Mouse (Mus musculus) heart, embryonic 16.5 days (tissue): ENCODE results near the gene Slc25a12. TPM values are rescaled to one million over a fixed set of nuclear protein-coding genes. Genes with fewer than 3 reads are reported as not detected.

Experiments
- ATAC-seq: fragments of 200-750 bp; cut with Nextera tagmentation; replicated peaks from 2 replicates; pipeline ENCODE4 v1.8.0; 2017; ENCODE audit warnings: moderate number of reproducible peaks; ENCODE audit not compliant: insufficient read depth, low FRiP score; ENCODE audit errors: extremely low read depth
- H3K27ac ChIP-seq: fragments of 300-500 bp; sonication (generic); 2 replicates; pipeline ENCODE4 v1.5.1; 2014; ENCODE audit warnings: mild to moderate bottlenecking, low read length, control low read depth, moderate library complexity
- H3K27me3 ChIP-seq: fragments of 300-500 bp; sonication (generic); 2 replicates; pipeline ENCODE4 v1.6.1; 2014; ENCODE audit warnings: low read length, mixed read lengths; ENCODE audit not compliant: control insufficient read depth, insufficient read depth
- H3K36me3 ChIP-seq: fragments of 300-500 bp; sonication (generic); 2 replicates; pipeline ENCODE4 v1.6.1; 2014; ENCODE audit not compliant: control insufficient read depth, insufficient read depth
- H3K4me1 ChIP-seq: fragments of 300-500 bp; sonication (generic); 2 replicates; pipeline ENCODE4 v1.6.1; 2014; ENCODE audit warnings: low read length, mixed read lengths; ENCODE audit not compliant: control insufficient read depth, insufficient read depth
- H3K4me2 ChIP-seq: fragments of 300-500 bp; sonication (generic); 2 replicates; pipeline ENCODE4 v1.6.1; 2014; ENCODE audit warnings: low read depth, mild to moderate bottlenecking, control low read depth, low read length
- H3K4me3 ChIP-seq: fragments of 300-500 bp; sonication (generic); 2 replicates; pipeline ENCODE4 v1.5.1; 2014; ENCODE audit warnings: mild to moderate bottlenecking, control low read depth, low read length
- H3K9ac ChIP-seq: fragments of 300-500 bp; sonication (generic); 2 replicates; pipeline ENCODE4 v1.6.1; 2014; ENCODE audit warnings: low read length, control low read depth
- H3K9me3 ChIP-seq: fragments of 300-500 bp; sonication (generic); replicated peaks from 2 replicates; pipeline ENCODE4 v1.6.1; 2016; ENCODE audit warnings: low read length; ENCODE audit not compliant: control insufficient read depth
- WGBS: fragments of 180-500 bp; shearing (Covaris S2); extraction: QIAGEN DNeasy Blood & Tissue Kit; methylation state at CpG from one replicate; pipeline ENCODE4 v1.1.7; 2014; 5-methylcytosine and 5-hydroxymethylcytosine counted together
- polyA plus RNA-seq: library from polyadenylated mRNA; unstranded; fragments of >200 nt; fragmentation: Nextera tagmentation; extraction: Ambion mirVana; gene quantifications from 2 replicates; pipeline ENCODE4 v1.2.1, GENCODE M21; 2015

Gene Slc25a12
- polyA plus RNA-seq, 1 experiment from 2014 or later: 126 TPM

- ATAC-seq: peak; percentile 17; the same call in 1 of the 2 replicates
- H3K4me1 ChIP-seq: peaks cover 24% of the 10 kb centered on the region
- peak overlapping the region; percentile 48 for H3K9ac ChIP-seq
- peak overlapping the region; percentile 38 for H3K4me2 ChIP-seq
- H3K36me3 ChIP-seq: no peaks in the 10 kb centered on the region; the same call in 1 of the 2 replicates
- H3K4me3 ChIP-seq: no peak overlapping the region
- H3K27ac ChIP-seq: peak overlapping the region; percentile 85
- no peaks in the 10 kb centered on the region for H3K9me3 ChIP-seq
- H3K27me3 ChIP-seq: no peaks in the 10 kb centered on the region
- 54% methylated on average over 10 of the region's 10 CpGs for WGBS
These were observed 14.1 kb downstream of the Slc25a12 start for GRCm38 (mm10) chr2:71353306-71354054.

- no peak overlapping the region for H3K4me2 ChIP-seq
- H3K9ac ChIP-seq: no peak overlapping the region
- H3K4me3 ChIP-seq: no peak overlapping the region
- WGBS: 72% methylated on average over 3 of the region's 3 CpGs
- H3K27ac ChIP-seq: no peak overlapping the region
- H3K36me3 ChIP-seq: no peaks in the 10 kb centered on the region
- H3K4me1 ChIP-seq: peaks cover 15% of the 10 kb centered on the region
- ATAC-seq: no peak
- no peaks in the 10 kb centered on the region for H3K27me3 ChIP-seq
- no peaks in the 10 kb centered on the region for H3K9me3 ChIP-seq
These were observed 15.9 kb downstream of the Slc25a12 start for GRCm38 (mm10) chr2:71351727-71351987.

GRCm38 (mm10) chr2:71350904-71351726 is 16.4 kb downstream of the Slc25a12 start:
- H3K4me2 ChIP-seq: no peak overlapping the region
- H3K4me1 ChIP-seq: peaks cover 15% of the 10 kb centered on the region

GRCm38 (mm10) chr2:71350181-71350580 is 17.4 kb downstream of the Slc25a12 start:
- no peak overlapping the region for H3K27ac ChIP-seq
- no peak for ATAC-seq
- H3K9me3 ChIP-seq: no peaks in the 10 kb centered on the region
- no peaks in the 10 kb centered on the region for H3K36me3 ChIP-seq
- no peak overlapping the region for H3K4me2 ChIP-seq
- no peak overlapping the region for H3K9ac ChIP-seq
- WGBS: 69% methylated on average over 7 of the region's 7 CpGs
- H3K27me3 ChIP-seq: no peaks in the 10 kb centered on the region
- H3K4me1 ChIP-seq: peaks cover 15% of the 10 kb centered on the region
- H3K4me3 ChIP-seq: no peak overlapping the region

More at GRCm38 (mm10) chr2:71350904-71351726, 16.4 kb downstream of the Slc25a12 start:
- no peak for ATAC-seq
- Histone ChIP-seq H3K36me3 (no peaks in the 10 kb centered on the region), H3K4me3 (no peak overlapping the region), H3K27ac (no peak overlapping the region), H3K9ac (no peak overlapping the region), H3K27me3 (no peaks in the 10 kb centered on the region), H3K9me3 (no peaks in the 10 kb centered on the region)
- 80% methylated on average over 11 of the region's 11 CpGs for WGBS

GRCm38 (mm10) chr2:71349511-71349910 is 18.0 kb downstream of the Slc25a12 start:
- Histone ChIP-seq H3K36me3 (no peaks in the 10 kb centered on the region), H3K9ac (no peak overlapping the region), H3K4me3 (no peak overlapping the region), H3K27ac (no peak overlapping the region), H3K4me1 (peaks cover 15% of the 10 kb centered on the region), H3K4me2 (no peak overlapping the region), H3K9me3 (no peaks in the 10 kb centered on the region), H3K27me3 (no peaks in the 10 kb centered on the region)
- WGBS: 74% methylated on average over 2 of the region's 2 CpGs
- ATAC-seq: no peak

- Histone ChIP-seq H3K36me3 (peaks cover 10% of the 10 kb centered on the region), H3K4me1 (peaks cover 4% of the 10 kb centered on the region; the same call in 1 of the 2 replicates), H3K4me3 (no peak overlapping the region), H3K27me3 (no peaks in the 10 kb centered on the region), H3K27ac (no peak overlapping the region), H3K9me3 (no peaks in the 10 kb centered on the region; the same call in 1 of the 2 replicates), H3K9ac (no peak overlapping the region), H3K4me2 (no peak overlapping the region)
- 90% methylated on average over 20 of the region's 20 CpGs for WGBS
- ATAC-seq: no peak
These were observed 19.6 kb downstream of the Slc25a12 start for GRCm38 (mm10) chr2:71347732-71348490.

- H3K9ac ChIP-seq: no peak overlapping the region
- ATAC-seq: no peak
- no peak overlapping the region for H3K4me3 ChIP-seq
- WGBS: 85% methylated on average over 10 of the region's 10 CpGs
- H3K4me1 ChIP-seq: peaks cover 4% of the 10 kb centered on the region; the same call in 1 of the 2 replicates
- no peak overlapping the region for H3K27ac ChIP-seq
- H3K9me3 ChIP-seq: no peaks in the 10 kb centered on the region; the same call in 1 of the 2 replicates
- no peaks in the 10 kb centered on the region for H3K27me3 ChIP-seq
- peaks cover 15% of the 10 kb centered on the region for H3K36me3 ChIP-seq
- no peak overlapping the region for H3K4me2 ChIP-seq
These were observed 20.4 kb downstream of the Slc25a12 start for GRCm38 (mm10) chr2:71347160-71347559.

- peaks cover 12% of the 10 kb centered on the region for H3K4me1 ChIP-seq
- H3K27ac ChIP-seq: no peak overlapping the region
- H3K36me3 ChIP-seq: peaks cover 15% of the 10 kb centered on the region
- no peaks in the 10 kb centered on the region for H3K27me3 ChIP-seq
- ATAC-seq: no peak
- no peak overlapping the region for H3K9ac ChIP-seq
- 92% methylated on average over 10 of the region's 10 CpGs for WGBS
- no peak overlapping the region for H3K4me2 ChIP-seq
- no peak overlapping the region for H3K4me3 ChIP-seq
- no peaks in the 10 kb centered on the region; the same call in 1 of the 2 replicates for H3K9me3 ChIP-seq
These were observed 23.5 kb downstream of the Slc25a12 start for GRCm38 (mm10) chr2:71343884-71344640.
